Mouse (Mus musculus) monocyte, adult 59 days (primary cell): ENCODE data around the gene Pip4k2b. TPM values are rescaled to one million over a fixed set of nuclear protein-coding genes. Genes with fewer than 3 reads are reported as not detected.

Experiments used
- total RNA-seq, 2 experiments: library from RNA; stranded (reverse); gene quantifications; one replicate each; pipeline ENCODE4 v1.2.4; 2023

Pip4k2b gene
- total RNA-seq, result 10 to 100 TPM; 34.2 to 37.9 TPM

GRCm38 (mm10) chr11:97744063-97744717 is at the start of gene Pip4k2b:
Pip4k2b (minus strand) TSS chr11:97744704.

GRCm38 (mm10) chr11:97781832-97782563 is 37.5 kb upstream of the Pip4k2b start, which contains the start of gene Rpl23:
Rpl23 (minus strand) TSS chr11:97782437.

GRCm38 (mm10) chr11:97775808-97776496 is 31.4 kb upstream of the Pip4k2b start, which contains the start of gene 1700001P01Rik:
1700001P01Rik (minus strand) TSS chr11:97775918.

GRCm38 (mm10) chr11:97766154-97766881 is 21.8 kb upstream of the Pip4k2b start, which contains the start of gene Cwc25:
Cwc25 (minus strand) TSS chr11:97766556.

GRCm38 (mm10) chr11:97703039-97703826 is 41.3 kb downstream of the Pip4k2b start, which contains the start of gene Psmb3:
Psmb3 (plus strand) TSS chr11:97703399.

GRCm38 (mm10) chr11:97700003-97700745 is 44.3 kb downstream of the Pip4k2b start, which contains the start of gene Pcgf2:
Pcgf2 (minus strand) TSS chr11:97700497.

GRCm38 (mm10) chr11:97685613-97686321 is 58.7 kb downstream of the Pip4k2b start, which contains the start of gene Cisd3:
Cisd3 (plus strand) TSS chr11:97685826.

Other genes starting within 250 kb of the Pip4k2b start
- not detected for gene 4933428G20Rik, start 244.4 kb downstream of the Pip4k2b start, total RNA-seq
- under 1 TPM; 0.13 to 0.15 TPM for gene Srcin1, start 168.5 kb downstream of the Pip4k2b start, total RNA-seq
- 1 to 10 TPM; 1.8 to 3.6 TPM for gene Epop, start 115.0 kb downstream of the Pip4k2b start, total RNA-seq
- 10 to 100 TPM; 44.3 to 51.2 TPM for gene Mllt6, start 81.3 kb downstream of the Pip4k2b start, total RNA-seq
- gene Cisd3, start 58.9 kb downstream of the Pip4k2b start, total RNA-seq, result 10 to 100 TPM; 21.6 to 21.7 TPM
- gene Pcgf2, start 44.2 kb downstream of the Pip4k2b start, total RNA-seq, result 1 to 10 TPM; 2.8 to 2.9 TPM
- 100 to 1,000 TPM; 115 to 120 TPM for gene Psmb3, start 41.3 kb downstream of the Pip4k2b start, total RNA-seq
- 10 to 100 TPM; 41.5 to 42.0 TPM for gene Cwc25, start 21.9 kb upstream of the Pip4k2b start, total RNA-seq
- gene 1700001P01Rik, start 31.2 kb upstream of the Pip4k2b start, total RNA-seq, result not detected
- 1,000 to 10,000 TPM; 1,105 to 1,260 TPM for gene Rpl23, start 37.7 kb upstream of the Pip4k2b start, total RNA-seq
- 100 to 1,000 TPM; 164 to 170 TPM for gene Lasp1, start 54.3 kb upstream of the Pip4k2b start, total RNA-seq
- gene B230217C12Rik, start 96.1 kb upstream of the Pip4k2b start, total RNA-seq, result 1 to 10 TPM; 1.0 to 1.5 TPM
- gene Fbxo47, start 139.4 kb upstream of the Pip4k2b start, total RNA-seq, result under 1 TPM; 0.24 to 0.27 TPM
- 10 to 100 TPM; 31.5 to 33.8 TPM for gene Plxdc1, start 241.7 kb upstream of the Pip4k2b start, total RNA-seq